8 mouse cellular contexts compared by ENCODE assay signal in the genomic region with DNA sequence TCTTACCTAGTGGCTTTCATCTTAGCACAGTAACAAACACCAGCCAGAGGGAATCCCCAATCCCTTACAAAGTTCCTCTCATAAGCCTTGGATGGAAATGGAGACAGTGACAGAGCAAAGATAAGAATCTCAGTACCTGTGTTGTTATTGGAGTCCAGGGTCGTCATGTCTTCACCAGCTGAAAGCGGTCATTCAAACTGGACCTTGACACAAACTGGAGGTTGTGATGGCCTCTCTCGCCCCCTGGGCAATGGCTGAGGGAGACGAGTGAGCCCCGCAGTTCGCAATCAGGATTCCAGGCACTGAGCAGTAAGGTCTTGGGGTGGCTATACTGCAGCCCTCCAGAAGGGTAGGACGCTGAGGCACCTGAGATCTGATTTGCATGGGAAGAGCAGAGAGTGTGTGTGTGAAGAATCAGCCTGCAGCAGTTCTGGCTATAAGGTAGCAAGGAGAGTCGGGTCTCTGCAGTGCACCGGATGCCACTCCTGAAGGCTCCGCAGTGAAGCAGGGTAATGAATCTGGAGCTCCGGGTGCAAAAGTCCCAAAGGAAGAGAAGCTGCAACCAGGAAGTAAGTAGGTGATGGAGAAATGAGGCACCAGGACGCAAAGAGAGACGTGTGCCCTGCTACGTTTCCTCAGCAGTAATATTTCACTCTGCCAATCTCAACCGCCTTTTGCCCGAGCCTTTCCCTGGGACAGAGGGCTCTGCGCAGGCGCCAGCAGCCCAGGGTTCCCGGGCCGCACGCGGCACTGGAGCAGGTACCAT. TPM values are rescaled to one million over a fixed set of nuclear protein-coding genes. Genes with fewer than 3 reads are reported as not detected.
DNase-seq lines count a peak whose midpoint lies in the region; ATAC-seq lines count a peak whose summit lies in the region.

A gene (minus strand): TSS at position 752 of the 766 bp plus-strand sequence.

- H3K27me3 ChIP-seq in embryonic facial prominence, embryonic 15.5 days = no peaks in the 10 kb centered on the region
- H3K27me3 ChIP-seq in limb, embryonic 12.5 days = no peaks in the 10 kb centered on the region
- no peaks in the 10 kb centered on the region for H3K27me3 ChIP-seq in stomach, embryonic 15.5 days (replicated peaks)

- WGBS in embryonic facial prominence, embryonic 15.5 days = under 1% methylated on average over 22 of the region's 22 CpGs
- under 1% methylated on average over 22 of the region's 22 CpGs for WGBS in limb, embryonic 12.5 days
- 1% methylated on average over 22 of the region's 22 CpGs for WGBS in stomach, embryonic 15.5 days

- peak within 1 kb of the TSS; percentile 36 for H3K4me3 ChIP-seq in embryonic facial prominence, embryonic 15.5 days (replicated peaks)
- H3K4me3 ChIP-seq in limb, embryonic 12.5 days (replicated peaks) = peak within 1 kb of the TSS; percentile 40
- peak within 1 kb of the TSS; percentile 36 for H3K4me3 ChIP-seq in stomach, embryonic 15.5 days (replicated peaks)

- H3K36me3 ChIP-seq in embryonic facial prominence, embryonic 15.5 days = peaks cover 10% of the 10 kb centered on the region
- H3K36me3 ChIP-seq in limb, embryonic 12.5 days = peaks cover 12% of the 10 kb centered on the region
- 0 out of 2 replicates have a peak, but pooled peaks cover 3% of the 10 kb centered on the region for H3K36me3 ChIP-seq in stomach, embryonic 15.5 days

- intact Hi-C loops in heart, postnatal 14 days (cut with DNase I) = no loop called here

- no peaks in the 10 kb centered on the region for H3K9me3 ChIP-seq in embryonic facial prominence, embryonic 15.5 days (replicated peaks)
- H3K9me3 ChIP-seq in limb, embryonic 12.5 days = no peaks in the 10 kb centered on the region
- H3K9me3 ChIP-seq in stomach, embryonic 15.5 days = no peaks in the 10 kb centered on the region

- H3K9ac ChIP-seq in embryonic facial prominence, embryonic 15.5 days = peak within 1 kb of the TSS; percentile 44
- peak within 1 kb of the TSS; percentile 28 for H3K9ac ChIP-seq in limb, embryonic 12.5 days (replicated peaks)
- peak within 1 kb of the TSS; percentile 20; the same call in 1 of the 2 replicates for H3K9ac ChIP-seq in stomach, embryonic 15.5 days

- DNase-seq in cerebellum, postnatal 14 days = no peak
- DNase-seq in B cell, adult 2 months = peak; percentile 42 to 45
- no peak for DNase-seq in heart, postnatal 14 days
- DNase-seq in yolk sac, embryonic 10.5 days (ENCODE audit: low spot score) = no peak

- peak within 1 kb of the TSS; percentile 78 for H3K4me2 ChIP-seq in embryonic facial prominence, embryonic 15.5 days (replicated peaks)
- peak within 1 kb of the TSS; percentile 76 for H3K4me2 ChIP-seq in limb, embryonic 12.5 days
- H3K4me2 ChIP-seq in stomach, embryonic 15.5 days = peak within 1 kb of the TSS; percentile 83

- peak within 1 kb of the TSS; percentile 91 for H3K27ac ChIP-seq in embryonic facial prominence, embryonic 15.5 days (replicated peaks)
- peak within 1 kb of the TSS; percentile 95 for H3K27ac ChIP-seq in limb, embryonic 12.5 days
- H3K27ac ChIP-seq in stomach, embryonic 15.5 days = peak within 1 kb of the TSS; percentile 94

- peaks cover 55% of the 10 kb centered on the region for H3K4me1 ChIP-seq in embryonic facial prominence, embryonic 15.5 days
- peaks cover 53% of the 10 kb centered on the region for H3K4me1 ChIP-seq in limb, embryonic 12.5 days (replicated peaks)
- H3K4me1 ChIP-seq in stomach, embryonic 15.5 days = peaks cover 49% of the 10 kb centered on the region

- ATAC-seq in cerebellum, adult (ENCODE audit: insufficient number of reproducible peaks, low FRiP score, low TSS enrichment) = peak; percentile 5; the same call in 1 of the 2 replicates
- ATAC-seq in embryonic facial prominence, embryonic 15.5 days (ENCODE audit: insufficient number of reproducible peaks, low FRiP score, low TSS enrichment, low read depth) = no peak
- no peak for ATAC-seq in limb, embryonic 12.5 days (ENCODE audit: insufficient number of reproducible peaks, insufficient read depth, low FRiP score, low TSS enrichment, low read depth)
- ATAC-seq in stomach, embryonic 15.5 days (ENCODE audit: insufficient read depth, low FRiP score, low read depth) = no peak; the same call in 1 of the 2 replicates

RNA-seq across cellular contexts. Expression of the gene that starts here (rescaled TPM):
- 1.7 and 1.8 TPM in 2 replicates for polyA plus RNA-seq in embryonic facial prominence, embryonic 15.5 days (2015; fragmentation: Nextera tagmentation; extraction: Ambion mirVana)
- total RNA-seq in heart, postnatal 14 days (2021) = 10 to 100 TPM; 20.7 to 31.5 TPM
- polyA plus RNA-seq in limb, embryonic 12.5 days (2016; fragmentation: Nextera tagmentation; extraction: Ambion mirVana) = 0.79 and 1.0 TPM in 2 replicates
- 2.4 and 2.5 TPM in 2 replicates for polyA plus RNA-seq in stomach, embryonic 15.5 days (2015; fragmentation: Nextera tagmentation; extraction: Ambion mirVana)

Comparison
In these comparisons a context has a peak if more than half of its experiments do, and no peak if none do; other contexts are left out.
1. DNase-seq: peak in B cell, adult 2 months (2 of 2); none in cerebellum, postnatal 14 days (0 of 2), heart, postnatal 14 days (0 of 2) and yolk sac, embryonic 10.5 days (single experiment).
2. Peak in every context shown above with its lines, with median percentiles within 50 percentile points of each other: H3K27ac ChIP-seq, H3K4me2 ChIP-seq, H3K4me3 ChIP-seq and H3K9ac ChIP-seq.